Mouse (Mus musculus) liver, embryonic 14.5 days (tissue): ENCODE measurements around the gene Mlh1. TPM values are rescaled to one million over a fixed set of nuclear protein-coding genes. Genes with fewer than 3 reads are reported as not detected.

Experiments used
- ATAC-seq: fragments of 200-750 bp; cut with Nextera tagmentation; 2 replicates; pipeline ENCODE4 v1.8.0; 2017; ENCODE audit warnings: moderate number of reproducible peaks, mild to moderate bottlenecking, moderate library complexity; ENCODE audit not compliant: insufficient read depth
- DNase-seq, 3 experiments: peaks; one replicate each; pipeline ENCODE4 v3.0.0-alpha.2; 2012 to 2013; ENCODE audit warnings: low read depth in 3 of 3, low spot score in 3 of 3
- H3K27ac ChIP-seq: fragments of 300-500 bp; sonication (generic); 2 replicates; pipeline ENCODE4 v1.5.1; 2014; ENCODE audit warnings: moderate library complexity, mild to moderate bottlenecking, control low read depth, inconsistent platforms
- H3K27me3 ChIP-seq: fragments of 300-500 bp; sonication (generic); 2 replicates; pipeline ENCODE4 v1.6.1; 2014; ENCODE audit warnings: mild to moderate bottlenecking, low read length, moderate library complexity; ENCODE audit not compliant: control insufficient read depth, insufficient read depth
- H3K36me3 ChIP-seq: fragments of 300-500 bp; sonication (generic); replicated peaks from 2 replicates; pipeline ENCODE4 v1.6.1; 2014; ENCODE audit warnings: low read depth; ENCODE audit not compliant: control insufficient read depth, insufficient read depth
- H3K4me1 ChIP-seq, 2 experiments: fragments of 200-500 bp in 1 of 2; fragments of 300-500 bp in 1 of 2; sonication (generic) in 1 of 2; replicated peaks; 2 replicates each; pipeline ENCODE4 v1.6.1; 2012 to 2014; ENCODE audit warnings: antibody characterized with exemption in 1 of 2, inconsistent platforms in 1 of 2, low read length in 1 of 2; ENCODE audit not compliant: control insufficient read depth in 2 of 2, insufficient read depth in 2 of 2
- H3K4me2 ChIP-seq: fragments of 300-500 bp; sonication (generic); 2 replicates; pipeline ENCODE4 v1.6.1; 2014; ENCODE audit warnings: low read depth, mild to moderate bottlenecking, control low read depth, moderate library complexity
- H3K4me3 ChIP-seq, 2 experiments: fragments of 200-500 bp in 1 of 2; fragments of 300-500 bp in 1 of 2; sonication (generic) in 1 of 2; 2 replicates each; pipeline ENCODE4 v1.5.1; 2012 to 2014; ENCODE audit warnings: low read depth in 2 of 2, low read length in 2 of 2, mild to moderate bottlenecking in 2 of 2, control low read depth in 1 of 2, inconsistent platforms in 1 of 2, moderate library complexity in 1 of 2; ENCODE audit not compliant: insufficient read depth in 1 of 2
- H3K9ac ChIP-seq: fragments of 300-500 bp; sonication (generic); replicated peaks from 2 replicates; pipeline ENCODE4 v1.6.1; 2014; ENCODE audit warnings: mild to moderate bottlenecking, control low read depth, moderate library complexity
- H3K9me3 ChIP-seq: fragments of 300-500 bp; sonication (generic); 2 replicates; pipeline ENCODE4 v1.6.1; 2016; ENCODE audit warnings: low read length, mixed read lengths; ENCODE audit not compliant: control insufficient read depth
- CTCF ChIP-seq: IDR thresholded peaks from 2 replicates; pipeline ENCODE4 v1.5.1; 2016; ENCODE audit warnings: antibody characterized with exemption, low read depth, control low read depth
- EP300 ChIP-seq: IDR thresholded peaks from 2 replicates; pipeline ENCODE4 v1.6.1; 2016; ENCODE audit warnings: antibody characterized with exemption, low read depth
- WGBS: fragments of 180-500 bp; shearing (Covaris S2); extraction: QIAGEN DNeasy Blood & Tissue Kit; methylation state at CpG from one replicate; pipeline ENCODE4 v1.1.7; 2014; ENCODE audit not compliant: insufficient replicate concordance; 5-methylcytosine and 5-hydroxymethylcytosine counted together
- polyA plus RNA-seq, 2 experiments: library from polyadenylated mRNA; depleted of rRNA in 1 of 2; stranded (reverse) in 1 of 2; unstranded in 1 of 2; fragments of >200 nt; fragmentation: Nextera tagmentation in 1 of 2; extraction: Ambion mirVana in 1 of 2; gene quantifications; 2 replicates each; pipeline versions ENCODE4 v1.2.1 to v1.2.3; 2012 to 2014

The Mlh1 gene
- polyA plus RNA-seq, 2 experiments: 17.8 to 20.1 TPM

DNA sequence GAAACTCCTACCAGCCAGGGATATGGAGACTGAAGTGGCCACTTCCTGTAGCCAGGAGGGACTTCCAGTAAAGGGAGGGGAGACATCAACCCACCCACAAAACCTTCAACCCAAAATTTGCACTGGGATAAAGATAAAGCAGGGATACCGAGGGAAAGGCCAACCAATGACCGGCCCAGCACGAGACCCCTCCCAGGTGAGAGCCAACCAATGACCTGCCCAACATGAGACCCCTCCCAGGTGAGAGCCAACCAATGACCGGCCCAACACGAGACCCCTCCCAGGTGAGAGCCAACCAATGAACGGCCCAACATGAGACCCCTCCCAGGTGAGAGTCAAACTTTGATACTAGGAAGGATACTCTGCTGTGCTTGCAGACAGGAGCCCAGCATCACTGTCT is 23.3 kb upstream of the Mlh1 start:
- no peaks in the 10 kb centered on the region for H3K27me3 ChIP-seq
- ATAC-seq: no peak
- H3K27ac ChIP-seq: no peak overlapping the region
- 57% methylated on average over 6 of the region's 6 CpGs for WGBS
- TF ChIP-seq EP300 (no peak), CTCF (no peak)
- H3K9me3 ChIP-seq: no peaks in the 10 kb centered on the region
- H3K9ac ChIP-seq: no peak overlapping the region
- H3K4me1 ChIP-seq: no peaks in the 10 kb centered on the region
- H3K4me3 ChIP-seq: no peak overlapping the region
- H3K36me3 ChIP-seq: no peaks in the 10 kb centered on the region
- no peak for DNase-seq
- no peak overlapping the region for H3K4me2 ChIP-seq

DNA sequence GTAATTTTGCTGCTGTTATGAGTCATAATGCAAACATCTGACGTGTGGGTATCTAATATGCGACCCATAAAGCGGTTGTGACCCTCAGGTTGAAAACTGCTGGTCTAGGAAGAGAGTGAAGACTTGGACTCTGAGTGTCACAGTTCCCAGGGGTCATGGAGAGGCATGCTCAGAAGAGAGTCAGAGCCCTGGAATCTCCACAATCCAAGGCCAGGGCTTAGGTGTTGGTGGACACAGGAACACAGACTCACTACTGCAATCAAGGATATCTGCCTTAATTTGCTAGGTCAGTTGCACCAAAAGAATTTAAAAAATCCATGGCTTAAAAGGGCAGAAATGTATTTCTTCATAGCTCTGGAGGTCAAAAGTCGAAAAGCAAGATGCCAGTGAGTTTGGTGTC is 21.6 kb upstream of the Mlh1 start:
- 53% methylated on average over 4 of the region's 4 CpGs for WGBS
- Histone ChIP-seq H3K36me3 (no peaks in the 10 kb centered on the region), H3K9ac (no peak overlapping the region), H3K27ac (no peak overlapping the region), H3K4me3 (no peak overlapping the region), H3K4me2 (no peak overlapping the region), H3K9me3 (no peaks in the 10 kb centered on the region), H3K4me1 (peaks cover 2 to 3% of the 10 kb centered on the region in 2 experiments; a peak in 1 of 4 replicates), H3K27me3 (no peaks in the 10 kb centered on the region)
- no peak for ATAC-seq
- no peak for TF ChIP-seq EP300
- no peak for TF ChIP-seq CTCF
- DNase-seq: no peak

DNA sequence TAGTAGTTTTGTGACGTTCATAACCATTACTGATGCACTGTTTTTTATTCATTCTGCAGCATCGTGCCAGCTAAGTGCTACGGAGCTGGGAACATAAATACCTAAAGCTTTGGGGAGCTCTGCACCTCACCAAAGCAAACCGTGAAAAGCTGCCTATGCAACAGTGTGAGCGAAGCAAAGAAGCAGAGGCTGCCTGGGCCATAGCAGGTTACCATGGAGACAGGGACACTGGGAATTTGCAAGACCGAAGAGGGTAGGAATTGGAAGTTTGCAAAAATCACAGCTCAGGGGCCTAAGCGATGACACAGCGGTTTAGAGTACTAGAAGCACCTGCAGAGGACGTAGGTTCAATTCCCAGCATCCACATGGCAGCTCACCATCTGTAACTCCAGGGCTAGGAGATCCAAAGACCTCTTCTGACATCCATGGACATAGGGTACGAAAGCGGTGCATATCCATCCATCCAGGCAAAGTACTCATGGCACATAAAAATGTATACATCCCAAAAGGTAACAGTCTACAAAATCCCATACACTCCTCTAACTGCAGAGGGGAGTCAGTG is 19.0 kb upstream of the Mlh1 start:
- H3K36me3 ChIP-seq: no peaks in the 10 kb centered on the region
- WGBS: 69% methylated on average over 11 of the region's 11 CpGs
- ATAC-seq: no peak
- H3K4me2 ChIP-seq: no peak overlapping the region
- H3K27me3 ChIP-seq: no peaks in the 10 kb centered on the region
- H3K27ac ChIP-seq: no peak overlapping the region
- no peak overlapping the region for H3K4me3 ChIP-seq
- H3K9me3 ChIP-seq: no peaks in the 10 kb centered on the region
- no peak for DNase-seq
- no peak for TF ChIP-seq EP300
- no peak for TF ChIP-seq CTCF
- no peak overlapping the region for H3K9ac ChIP-seq
- peaks cover 2 to 3% of the 10 kb centered on the region in 2 experiments; a peak in 1 of 4 replicates for H3K4me1 ChIP-seq

DNA sequence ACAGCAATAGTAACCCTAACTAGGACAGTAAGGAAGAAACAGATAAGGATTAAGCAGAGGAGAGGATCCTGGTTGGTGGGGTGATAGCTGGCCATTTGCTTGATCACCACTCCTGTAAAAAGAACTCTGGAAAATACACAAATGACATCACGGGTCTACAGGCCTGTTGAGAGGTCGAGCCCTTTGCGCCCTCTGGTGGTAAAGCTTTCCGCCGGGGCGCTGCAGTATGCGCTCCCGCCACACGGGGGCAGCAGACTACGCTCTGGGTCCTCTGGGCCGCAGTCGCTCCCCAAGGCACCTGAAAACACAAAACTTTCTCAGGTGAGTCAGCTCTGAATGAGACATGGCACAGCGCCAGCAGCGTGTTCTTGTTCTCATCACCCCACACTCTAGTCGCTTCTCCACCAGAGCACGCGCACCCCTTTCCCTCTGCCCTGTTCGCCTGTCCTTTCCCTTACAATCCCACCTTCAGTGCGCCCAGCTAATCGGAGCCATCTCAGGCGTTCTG is 18.3 kb upstream of the Mlh1 start:
- H3K4me2 ChIP-seq: peak overlapping the region; percentile 47
- no peaks in the 10 kb centered on the region for H3K27me3 ChIP-seq
- H3K9me3 ChIP-seq: no peaks in the 10 kb centered on the region
- H3K9ac ChIP-seq: no peak overlapping the region
- ATAC-seq (peak; percentile 79), DNase-seq (peak; percentile 54 to 70 (median 59))
- peaks cover 2 to 3% of the 10 kb centered on the region in 2 experiments; a peak in 1 of 4 replicates for H3K4me1 ChIP-seq
- H3K27ac ChIP-seq: peak overlapping the region; percentile 23; the same call in 1 of the 2 replicates
- no peaks in the 10 kb centered on the region for H3K36me3 ChIP-seq
- no peak overlapping the region for H3K4me3 ChIP-seq
- 17% methylated on average over 21 of the region's 21 CpGs for WGBS
- TF ChIP-seq EP300 (no peak), CTCF (peak; percentile 100)

DNA sequence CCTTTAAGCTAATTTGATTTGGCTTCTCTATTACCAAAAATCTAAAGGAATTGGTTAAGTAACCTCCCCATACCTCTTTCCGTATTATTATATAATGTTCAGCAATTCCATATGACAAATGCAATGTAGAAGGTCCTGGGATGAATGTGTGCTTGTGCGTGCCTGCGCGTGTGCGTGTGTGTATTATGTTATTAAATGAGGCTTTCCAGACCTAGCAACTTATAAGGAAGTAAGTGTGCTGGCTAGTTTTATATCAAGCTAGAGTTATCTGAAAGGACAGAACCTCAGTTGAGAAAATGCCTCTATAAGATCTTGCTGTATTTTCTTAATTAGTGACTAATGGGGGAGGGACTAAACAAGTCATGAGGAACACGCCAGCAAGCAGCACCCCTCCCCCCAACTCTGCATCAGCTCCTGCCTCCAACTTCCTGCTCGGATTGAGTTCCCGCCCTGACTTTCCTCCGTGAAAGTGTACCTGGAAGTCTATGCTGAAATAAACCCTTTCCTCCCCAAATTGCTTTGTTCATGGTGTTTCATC is 17.8 kb upstream of the Mlh1 start:
- peaks cover 2 to 3% of the 10 kb centered on the region in 2 experiments; a peak in 1 of 4 replicates for H3K4me1 ChIP-seq
- no peak overlapping the region for H3K4me3 ChIP-seq
- H3K36me3 ChIP-seq: no peaks in the 10 kb centered on the region
- peak overlapping the region; percentile 47 for H3K4me2 ChIP-seq
- ATAC-seq (peak; percentile 53), DNase-seq (no peak)
- TF ChIP-seq EP300: no peak
- TF ChIP-seq CTCF: no peak
- no peaks in the 10 kb centered on the region for H3K9me3 ChIP-seq
- no peak overlapping the region for H3K9ac ChIP-seq
- H3K27me3 ChIP-seq: no peaks in the 10 kb centered on the region
- peak overlapping the region; percentile 23; the same call in 1 of the 2 replicates for H3K27ac ChIP-seq
- 50% methylated on average over 9 of the region's 9 CpGs for WGBS
